Mouse (Mus musculus) layer of hippocampus, postnatal 25 days (tissue): ENCODE results near the gene Gm10188. TPM values are rescaled to one million over a fixed set of nuclear protein-coding genes. Genes with fewer than 3 reads are reported as not detected.

Experiments used
- DNase-seq, 2 experiments: peaks; one replicate each; pipeline ENCODE4 v3.0.0; 2022; ENCODE audit warnings: mixed read lengths in 2 of 2, low spot score in 1 of 2; ENCODE audit errors: extremely low spot score in 1 of 2
- total RNA-seq, 2 experiments: library from RNA; stranded (reverse); gene quantifications; 2 replicates each; pipeline ENCODE4 v1.2.3; 2021

Gene Gm10188
- total RNA-seq, 2 experiments from 2014 or later, result not detected

DNA sequence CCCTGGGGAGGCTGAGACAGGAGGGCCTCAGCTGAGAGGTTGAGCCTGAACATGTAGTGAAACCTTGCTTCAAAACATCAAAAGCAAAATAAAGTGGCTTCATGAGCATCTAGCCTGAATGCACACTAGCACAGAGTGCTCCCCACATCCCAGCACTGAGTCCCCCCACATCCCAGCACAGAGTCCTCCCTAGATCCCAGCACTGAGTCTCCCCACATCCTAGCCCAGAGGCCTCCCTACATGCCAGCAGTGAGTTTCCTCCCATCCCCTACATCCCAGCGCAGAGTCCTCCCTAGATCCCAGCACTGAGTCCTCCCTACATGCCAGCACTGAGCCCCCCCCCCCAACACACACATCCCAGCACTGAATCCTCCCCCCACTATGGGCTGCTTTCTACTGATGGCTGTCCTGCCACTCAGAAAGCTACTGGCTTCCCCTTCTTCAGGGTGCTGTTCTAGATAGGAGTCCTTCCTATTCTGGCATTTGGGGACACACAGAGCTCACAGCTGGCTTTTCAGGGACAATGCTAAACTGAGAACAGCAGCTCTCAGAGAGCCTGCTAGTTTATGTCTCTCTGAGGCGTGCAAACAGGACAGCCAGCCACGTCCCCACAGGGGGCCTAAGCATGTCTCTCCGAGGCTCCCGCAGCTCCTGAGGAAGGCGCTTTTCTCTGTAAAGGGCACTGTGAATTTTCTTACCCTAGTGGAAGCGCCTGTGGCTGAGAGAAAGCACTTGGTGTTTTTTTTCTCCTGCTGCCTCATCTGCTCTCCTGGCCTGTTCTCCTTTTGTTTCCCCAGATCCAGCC lies 2.1 kb upstream of the Gm10188 start:
- DNase-seq, result no peak

DNA sequence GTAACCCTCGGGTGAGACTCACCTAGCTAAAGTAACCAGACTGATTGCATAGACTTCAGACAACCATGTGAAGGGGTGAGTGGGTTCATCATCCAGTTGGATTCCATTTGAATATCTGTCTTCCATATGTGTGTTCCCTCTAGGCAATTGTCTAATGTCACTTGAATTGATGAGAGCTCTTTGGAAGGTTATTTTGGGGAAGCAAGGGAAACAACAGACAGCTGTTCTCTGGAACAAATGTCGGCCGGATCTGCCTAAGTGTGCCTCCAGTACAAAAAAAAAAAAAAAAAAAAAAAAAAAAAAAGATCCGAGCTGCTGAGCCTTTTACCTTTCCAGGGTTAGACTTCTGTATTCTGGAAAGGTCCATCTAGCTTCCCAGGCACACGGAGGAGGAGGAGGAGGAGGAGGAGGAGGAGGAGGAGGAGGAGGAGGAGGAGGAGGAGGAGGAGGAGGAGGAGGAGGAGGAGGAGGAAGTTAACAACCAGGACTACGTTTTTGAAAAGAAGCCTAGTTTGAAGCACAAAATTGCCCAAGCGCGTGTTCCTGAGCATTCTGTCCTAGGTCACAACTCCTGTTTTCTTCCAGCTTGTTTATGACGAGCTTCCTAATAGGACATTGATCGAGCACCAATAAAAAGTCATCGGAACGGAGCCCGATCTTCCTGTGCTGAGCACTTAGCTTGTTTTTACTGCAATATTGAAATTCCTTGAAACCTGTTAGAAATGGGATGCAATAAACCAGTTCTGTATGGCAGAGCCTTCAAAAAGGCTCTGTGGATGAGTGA lies 3.1 kb downstream of the Gm10188 start:
- no peak for DNase-seq

DNA sequence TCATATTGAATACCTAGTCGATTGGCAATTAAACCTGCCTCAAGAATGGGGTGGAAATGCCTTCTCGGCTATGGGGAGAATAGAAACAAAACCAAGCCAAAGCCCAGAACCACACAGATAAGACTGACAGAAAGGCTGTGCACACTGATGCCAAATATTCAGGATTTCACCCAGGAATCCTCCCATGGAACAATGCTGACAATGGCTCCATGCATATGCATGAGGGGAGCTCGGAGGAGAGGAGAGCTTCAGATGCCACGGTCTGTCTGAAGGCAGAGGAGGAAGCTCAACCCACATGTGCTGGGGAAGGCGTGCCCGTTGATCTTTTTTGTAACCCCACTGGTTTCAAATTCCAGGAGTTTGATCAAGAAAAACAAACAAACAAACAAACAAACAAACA lies 7.4 kb downstream of the Gm10188 start:
- no peak for DNase-seq

DNA sequence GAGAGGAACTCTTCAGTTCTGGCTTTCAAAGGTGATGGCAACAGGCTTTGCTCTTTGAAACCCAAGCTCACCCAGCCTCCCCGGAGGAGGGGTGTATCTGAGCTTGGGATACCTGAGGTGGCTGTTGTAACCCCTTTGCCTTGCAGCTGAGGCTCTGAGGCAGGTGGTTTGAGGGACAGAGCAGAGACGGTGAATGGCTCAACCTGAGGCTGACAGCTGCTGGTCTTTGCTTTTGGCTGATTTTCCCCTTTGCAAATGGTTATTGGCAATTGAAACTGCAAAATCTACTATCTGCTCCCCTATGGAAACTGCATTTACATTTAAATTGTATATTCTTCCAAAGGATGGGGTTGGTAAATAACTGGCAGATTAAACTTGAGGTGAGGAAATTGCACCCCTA lies 7.9 kb downstream of the Gm10188 start:
- no peak for DNase-seq

DNA sequence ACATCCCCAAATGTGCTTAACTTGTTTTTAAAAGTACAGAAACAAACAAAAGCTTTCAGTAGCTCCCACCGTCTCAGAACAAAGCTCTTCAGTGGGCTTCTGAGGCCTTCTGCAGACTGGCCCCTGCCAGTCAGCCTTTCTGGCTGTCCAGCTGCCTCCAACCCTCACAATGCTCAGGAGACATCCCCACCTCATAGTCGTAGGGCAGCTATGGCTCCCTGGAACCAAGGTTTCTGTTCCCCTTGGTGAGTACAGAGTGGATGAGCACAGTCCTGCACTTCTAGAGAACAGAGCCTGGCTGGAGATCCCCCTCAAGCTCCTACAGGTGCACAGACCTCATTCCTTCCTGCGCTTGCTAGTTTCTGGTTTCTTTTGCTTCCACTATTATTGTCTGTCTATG lies 13.3 kb downstream of the Gm10188 start:
- no peak for DNase-seq

DNA sequence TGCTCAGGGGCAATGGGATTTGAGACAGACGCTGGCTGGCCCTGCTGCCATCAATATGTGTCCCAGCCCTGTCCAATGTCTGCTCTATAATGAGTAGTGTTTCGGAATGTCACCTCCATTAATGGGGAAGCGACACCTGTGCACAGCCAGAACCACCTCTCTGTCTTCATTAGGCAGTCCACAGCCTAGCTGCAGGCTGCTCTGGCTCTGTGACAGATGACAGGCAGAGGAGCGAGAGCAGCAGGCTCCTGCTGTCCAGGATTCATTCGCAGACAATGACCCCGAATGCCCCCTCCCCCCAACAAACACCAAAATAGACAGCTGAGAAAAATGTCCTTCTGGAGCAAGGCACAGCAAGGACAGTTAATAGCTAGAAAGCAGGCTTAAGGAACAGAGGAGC lies 16.5 kb downstream of the Gm10188 start:
- no peak for DNase-seq

DNA sequence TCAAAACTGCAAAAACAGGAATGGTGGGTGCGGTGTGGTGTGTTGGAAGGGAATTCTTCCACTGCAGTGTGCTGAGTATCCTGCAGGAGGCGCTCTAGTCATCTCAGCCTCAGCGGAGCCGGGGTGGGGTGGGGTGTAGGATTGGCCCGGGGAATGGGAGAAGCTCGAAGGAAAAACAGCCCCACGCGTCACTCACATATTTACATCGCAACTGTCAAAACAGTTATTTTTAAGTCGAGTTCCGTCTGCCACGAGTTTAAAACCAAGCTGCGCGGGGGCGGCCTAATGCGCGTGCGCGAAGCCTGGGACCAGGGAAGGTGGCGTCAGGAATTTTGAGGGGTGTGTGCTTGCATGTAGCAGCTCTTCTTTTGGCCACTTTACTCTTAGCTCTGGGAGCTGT lies 17.3 kb downstream of the Gm10188 start:
- peak; percentile 78 to 82 for DNase-seq

DNA sequence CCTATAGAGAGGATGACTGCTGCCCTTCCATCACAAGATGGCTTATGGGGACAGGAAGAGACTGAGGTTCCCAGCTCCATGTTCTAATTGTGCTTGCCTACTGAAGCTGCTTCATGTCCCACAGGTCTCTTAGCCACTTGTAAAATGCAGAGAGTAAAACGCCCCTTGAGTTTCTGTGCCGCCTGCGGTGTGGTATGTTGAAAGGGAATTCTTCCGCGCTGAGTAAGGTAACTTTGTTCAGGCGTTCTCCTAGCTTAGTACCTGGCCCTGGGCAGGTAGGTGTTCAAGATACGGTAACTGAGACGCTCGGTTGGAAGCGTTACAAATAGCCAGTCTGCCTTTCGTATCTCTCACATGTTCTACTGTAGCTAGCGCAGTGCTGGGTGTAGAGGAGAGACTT lies 17.9 kb downstream of the Gm10188 start:
- no peak for DNase-seq

DNA sequence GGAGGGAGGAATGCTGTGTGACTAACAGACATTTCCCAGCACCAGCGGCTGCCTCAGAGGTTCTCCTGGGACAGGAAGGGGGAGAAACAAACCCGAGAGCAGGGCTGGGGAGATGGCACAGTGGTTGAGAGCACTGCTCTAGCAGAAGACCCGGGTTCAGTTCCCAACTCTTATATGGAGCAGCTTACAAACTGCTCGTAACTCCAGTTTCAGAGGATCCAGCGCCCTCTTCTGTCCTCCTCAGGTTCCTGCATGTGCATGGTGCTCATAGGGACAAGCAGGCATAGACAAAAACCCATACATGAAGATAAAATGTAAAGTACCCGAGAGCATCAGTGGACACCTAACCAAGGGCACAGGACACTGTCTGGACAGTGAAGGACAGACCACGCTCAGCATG lies 18.6 kb downstream of the Gm10188 start:
- DNase-seq, result no peak

DNA sequence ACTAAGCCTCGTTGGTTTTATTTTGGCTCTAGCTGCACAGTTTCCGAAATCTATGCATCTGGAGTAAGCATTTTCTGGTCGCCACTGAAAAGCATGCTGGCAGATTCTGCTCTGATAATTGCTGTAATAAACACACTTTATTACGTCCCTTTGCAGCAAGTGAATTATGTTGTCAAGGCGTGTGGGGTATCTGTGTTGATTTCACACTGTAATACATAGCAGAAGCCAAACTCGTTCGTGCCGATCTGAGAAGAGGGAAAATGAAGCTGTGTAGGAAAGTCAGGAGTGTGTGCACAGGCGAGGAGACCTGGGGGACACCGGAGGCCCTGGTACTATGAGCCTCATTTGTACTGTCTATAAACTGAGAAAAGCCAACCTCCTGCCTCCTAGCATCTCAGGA lies 20.2 kb downstream of the Gm10188 start:
- DNase-seq, result no peak

DNA sequence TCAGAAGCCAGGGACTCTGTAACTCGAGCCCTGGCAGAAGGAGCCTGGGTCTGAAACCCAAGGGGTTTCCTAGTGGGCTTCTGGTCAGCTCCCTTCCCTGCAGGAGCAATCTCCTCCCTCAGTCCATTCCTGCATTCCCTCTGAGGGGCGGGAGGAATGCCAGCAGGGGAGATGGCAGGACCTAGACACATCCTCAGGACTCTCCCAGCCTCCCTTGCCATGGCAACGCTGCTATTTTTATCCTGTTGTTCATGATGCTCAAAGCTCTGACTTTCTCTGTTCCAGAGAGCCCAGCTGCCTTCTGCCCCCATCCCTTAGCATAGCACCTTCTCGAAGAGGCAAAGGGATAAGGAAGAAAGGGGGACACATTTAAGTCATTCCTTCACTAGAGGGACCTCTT lies 21.4 kb downstream of the Gm10188 start:
- no peak for DNase-seq

DNA sequence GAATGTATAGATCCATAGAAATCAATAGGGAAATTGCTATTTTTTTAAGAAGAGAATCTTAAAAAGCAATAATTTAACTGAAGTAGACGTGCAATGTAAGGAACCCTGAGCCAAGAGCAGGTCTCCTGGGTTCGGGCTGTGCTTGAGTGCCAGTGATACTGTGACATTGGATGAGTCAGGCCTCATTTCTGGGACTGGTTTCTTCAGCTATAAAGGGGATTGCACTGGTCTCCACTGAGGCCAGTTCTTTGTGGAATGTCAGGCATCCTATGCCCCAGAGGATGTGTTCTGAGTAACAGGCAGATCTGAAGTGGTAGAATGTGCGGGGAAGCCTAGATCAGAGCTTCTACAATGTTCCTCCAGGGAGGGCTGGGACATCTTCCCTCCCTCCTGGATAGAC lies 22.7 kb downstream of the Gm10188 start:
- no peak for DNase-seq

DNA sequence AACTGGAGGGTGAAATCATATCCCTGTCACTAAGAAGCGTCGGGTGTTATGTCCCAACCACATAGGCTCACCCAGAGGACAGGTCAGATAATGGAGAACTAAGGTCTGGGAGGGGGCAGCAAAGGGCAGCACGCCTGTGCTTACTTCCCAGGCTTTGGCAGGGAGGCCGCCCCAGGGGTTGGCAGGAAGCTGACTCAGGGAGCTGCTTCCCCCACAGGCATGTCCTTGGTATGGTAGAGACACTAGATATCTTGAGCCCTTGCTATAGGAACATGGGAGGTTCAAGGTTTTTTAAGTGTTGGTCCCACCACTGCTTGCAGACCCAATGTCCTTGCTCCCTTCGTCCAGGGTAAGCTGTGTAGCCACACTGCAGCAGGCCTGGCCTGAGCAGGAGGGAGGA lies 23.6 kb downstream of the Gm10188 start:
- no peak for DNase-seq

DNA sequence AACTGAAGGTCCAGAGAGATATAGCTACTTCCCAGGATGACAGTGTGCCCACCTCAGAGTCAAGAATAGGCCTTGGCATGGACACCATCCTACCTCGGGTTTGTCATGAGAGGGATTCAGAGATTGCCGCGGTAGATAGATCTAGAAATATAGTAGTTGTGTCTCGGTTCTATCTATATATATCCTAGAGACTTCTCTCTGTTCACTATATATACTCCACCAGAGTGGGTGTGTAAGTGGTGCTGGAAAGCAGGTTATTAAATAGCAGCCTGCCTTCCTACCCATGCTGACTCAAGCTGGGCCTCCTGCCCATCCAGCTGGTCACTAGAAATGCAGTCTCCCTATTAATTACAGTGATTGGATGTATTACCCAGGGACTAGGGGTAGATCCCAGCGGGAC lies 26.8 kb downstream of the Gm10188 start:
- no peak for DNase-seq

DNA sequence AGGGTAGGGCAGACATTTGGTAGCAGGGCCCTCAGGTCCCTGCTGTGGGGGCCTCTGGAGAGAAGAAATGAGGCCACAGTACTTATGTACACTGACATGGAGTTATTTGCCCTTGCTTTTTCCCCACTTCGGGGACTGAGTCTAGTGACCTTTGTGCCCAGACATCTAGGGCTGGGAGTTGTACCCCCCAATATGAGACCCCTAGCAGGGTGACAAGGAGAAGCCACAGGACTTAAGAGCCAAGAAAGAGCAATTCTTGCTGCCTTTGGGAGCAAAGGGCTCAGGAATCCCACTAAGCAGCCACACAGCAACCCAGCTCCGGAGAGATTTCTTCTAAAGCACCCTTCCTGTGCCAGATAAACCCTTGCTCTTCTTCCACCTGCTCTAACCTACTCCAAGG lies 27.6 kb downstream of the Gm10188 start:
- no peak for DNase-seq

DNA sequence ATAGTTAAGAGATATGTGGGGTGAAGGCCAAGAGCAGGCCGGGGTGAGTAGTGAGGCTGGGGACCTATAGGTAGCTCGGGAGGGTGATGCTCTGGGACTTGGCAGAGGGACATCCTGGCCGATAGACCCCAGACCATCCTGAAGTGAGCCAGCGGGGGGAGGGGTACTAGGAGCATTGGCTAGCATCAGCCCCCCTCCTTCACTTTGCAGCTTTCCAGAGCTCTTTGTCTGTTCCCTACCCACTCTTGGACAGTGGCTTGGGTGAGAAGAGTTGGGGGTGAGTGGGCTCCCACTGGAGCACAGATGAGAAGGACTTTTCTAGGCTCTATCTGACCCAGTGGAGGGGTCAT lies 28.1 kb downstream of the Gm10188 start:
- DNase-seq, result no peak

DNA sequence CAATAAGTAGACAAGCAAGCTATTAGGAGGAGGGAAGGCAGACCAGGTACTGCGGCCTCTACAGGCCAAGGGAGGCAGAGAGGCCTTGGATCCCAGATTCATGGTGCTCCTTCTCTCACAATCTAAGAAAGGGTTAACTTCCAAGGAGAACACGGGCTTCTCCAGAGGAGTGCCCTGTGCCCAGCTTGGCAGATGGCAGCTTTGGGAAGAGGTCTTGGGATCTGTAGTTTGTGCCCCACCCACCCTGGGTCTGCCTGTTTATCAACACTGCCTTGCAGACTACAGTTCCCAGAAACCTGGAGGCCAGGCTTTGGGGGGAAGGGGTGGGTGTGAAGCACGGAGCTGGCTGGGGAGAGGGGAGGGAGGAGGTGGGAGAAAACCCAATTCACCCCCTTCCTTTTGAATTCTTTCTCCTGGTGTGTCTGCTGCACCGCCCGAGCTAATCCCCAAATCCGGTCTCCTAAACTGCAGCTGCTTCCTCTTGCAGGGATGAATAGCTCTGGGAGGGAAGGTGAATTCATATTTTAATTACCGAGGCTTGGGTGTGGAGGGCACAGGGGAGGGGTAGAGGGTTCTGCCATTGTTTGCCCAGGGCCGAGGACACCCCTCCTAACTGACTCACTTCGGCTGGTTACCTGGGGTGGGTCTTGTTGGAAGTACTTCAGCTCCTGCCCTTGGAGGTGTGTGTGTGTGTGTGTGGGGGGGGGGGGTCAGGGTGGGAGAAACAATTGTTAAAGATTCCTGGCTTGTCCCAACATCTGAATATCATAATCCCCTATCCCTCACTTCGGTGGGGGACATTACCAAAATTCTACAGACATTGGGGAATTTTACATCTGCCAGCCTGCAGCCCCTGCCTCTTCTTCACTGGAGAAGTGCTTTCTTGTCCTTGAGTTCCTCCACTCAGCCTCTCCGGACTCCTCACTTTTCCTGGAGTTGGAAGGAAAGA lies 28.7 kb downstream of the Gm10188 start:
- DNase-seq, result no peak

DNA sequence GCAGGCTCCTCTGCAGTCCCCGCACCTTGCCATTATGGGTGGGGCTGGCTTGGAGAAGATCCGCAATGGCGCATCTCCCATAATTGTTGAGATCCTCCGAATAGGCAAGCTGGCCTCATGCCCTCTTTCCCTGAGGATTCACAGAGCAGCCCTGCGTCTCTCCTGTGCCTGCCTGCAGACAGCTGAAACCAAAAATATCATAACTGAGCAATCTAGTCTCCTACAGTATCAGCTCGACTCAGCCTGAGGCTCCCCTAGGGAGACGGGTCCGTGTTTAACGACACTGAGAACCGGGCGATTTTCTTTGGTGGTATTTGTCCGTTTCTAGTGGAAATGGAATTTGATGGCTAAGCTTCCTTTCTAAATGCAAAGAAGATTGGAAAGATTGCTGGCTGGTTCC lies 29.6 kb downstream of the Gm10188 start:
- DNase-seq, result no peak

DNA sequence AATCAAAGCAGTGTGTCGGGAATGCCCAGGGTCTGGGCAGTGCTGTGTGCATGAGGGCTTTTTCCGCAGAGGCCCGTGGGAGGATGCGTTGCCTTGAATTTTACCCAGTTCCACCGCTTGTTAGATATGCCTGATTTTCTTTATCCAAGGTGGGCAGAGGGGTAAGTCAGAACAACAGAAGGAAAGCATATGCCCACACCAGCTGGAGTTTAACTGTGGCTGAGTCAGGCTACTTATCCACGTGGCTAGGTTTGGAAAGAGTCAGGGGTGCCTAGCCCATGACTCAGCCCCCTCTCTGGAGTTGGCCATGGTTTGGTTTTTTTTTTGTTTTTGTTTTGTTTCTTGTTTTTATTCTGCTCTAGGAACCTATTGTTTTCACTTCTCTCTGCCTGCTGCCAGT lies 30.3 kb downstream of the Gm10188 start:
- DNase-seq, result no peak

DNA sequence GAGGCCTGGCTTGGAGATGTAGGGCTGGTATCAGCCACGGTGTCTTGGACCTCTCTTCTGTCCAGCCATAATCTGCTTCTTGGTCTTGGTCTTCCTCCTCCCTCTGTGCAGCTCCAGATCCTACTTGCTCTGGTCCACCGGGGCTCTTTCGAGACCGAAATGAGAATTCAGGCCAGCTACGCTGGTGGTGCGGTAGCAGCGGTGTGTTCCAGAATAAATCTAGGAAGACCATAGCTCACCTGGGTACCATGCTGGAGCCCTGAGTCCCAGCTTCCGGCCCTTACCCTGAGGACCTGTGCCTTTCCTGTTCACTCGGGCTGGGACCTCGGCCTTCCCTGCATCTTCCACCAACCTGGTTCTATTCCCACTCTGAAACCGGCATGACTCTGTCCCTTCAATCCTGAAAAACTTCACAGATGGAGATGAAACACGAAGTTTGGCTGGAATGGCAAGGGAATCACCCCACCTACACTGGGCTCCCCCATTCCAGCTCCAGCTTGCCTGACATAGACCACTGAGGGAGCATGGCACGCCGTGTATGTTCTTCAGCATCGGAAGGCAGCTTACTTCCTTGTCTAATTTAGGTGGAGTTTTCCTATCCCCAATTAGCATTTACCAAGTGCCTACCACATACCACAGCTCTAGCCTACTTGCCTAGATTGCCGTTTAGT lies 31.0 kb downstream of the Gm10188 start:
- DNase-seq, result no peak
